Mouse (Mus musculus) erythroblast, embryonic 14.5 days (primary cell): ENCODE data around the gene Ckm. TPM values are rescaled to one million over a fixed set of nuclear protein-coding genes. Genes with fewer than 3 reads are reported as not detected.

Experiments
- H3K27me3 ChIP-seq: 2 replicates; pipeline ENCODE4 v1.6.1; 2012; ENCODE audit warnings: inconsistent platforms; ENCODE audit not compliant: control insufficient read depth
- H3K36me3 ChIP-seq: 2 replicates; pipeline ENCODE4 v1.6.1; 2012; ENCODE audit warnings: mild to moderate bottlenecking, inconsistent platforms; ENCODE audit not compliant: control insufficient read depth
- H3K4me1 ChIP-seq: 2 replicates; pipeline ENCODE4 v1.6.1; 2012; ENCODE audit warnings: inconsistent platforms; ENCODE audit not compliant: control insufficient read depth
- H3K4me3 ChIP-seq: replicated peaks from 2 replicates; pipeline ENCODE3; 2012; ENCODE audit warnings: moderate library complexity, mild to moderate bottlenecking, inconsistent platforms
- H3K9me3 ChIP-seq: 2 replicates; pipeline ENCODE4 v1.6.1; 2012; ENCODE audit warnings: low read length, inconsistent platforms, mixed read lengths; ENCODE audit not compliant: control insufficient read depth
- GATA1 ChIP-seq: IDR thresholded peaks from 2 replicates; pipeline ENCODE4 v1.6.1; 2012; ENCODE audit warnings: low read length, inconsistent platforms, mixed read lengths
- TAL1 ChIP-seq: IDR thresholded peaks from 3 replicates; pipeline ENCODE4 v1.6.1; 2012; ENCODE audit warnings: low read length, inconsistent platforms, mixed read lengths
- polyA plus RNA-seq: library from polyadenylated mRNA; stranded (reverse); fragments of >175 nt; gene quantifications from 2 replicates; pipeline ENCODE4 v1.2.3, GENCODE M21; 2012

Gene Ckm
- polyA plus RNA-seq, 1 experiment = not detected

DNA sequence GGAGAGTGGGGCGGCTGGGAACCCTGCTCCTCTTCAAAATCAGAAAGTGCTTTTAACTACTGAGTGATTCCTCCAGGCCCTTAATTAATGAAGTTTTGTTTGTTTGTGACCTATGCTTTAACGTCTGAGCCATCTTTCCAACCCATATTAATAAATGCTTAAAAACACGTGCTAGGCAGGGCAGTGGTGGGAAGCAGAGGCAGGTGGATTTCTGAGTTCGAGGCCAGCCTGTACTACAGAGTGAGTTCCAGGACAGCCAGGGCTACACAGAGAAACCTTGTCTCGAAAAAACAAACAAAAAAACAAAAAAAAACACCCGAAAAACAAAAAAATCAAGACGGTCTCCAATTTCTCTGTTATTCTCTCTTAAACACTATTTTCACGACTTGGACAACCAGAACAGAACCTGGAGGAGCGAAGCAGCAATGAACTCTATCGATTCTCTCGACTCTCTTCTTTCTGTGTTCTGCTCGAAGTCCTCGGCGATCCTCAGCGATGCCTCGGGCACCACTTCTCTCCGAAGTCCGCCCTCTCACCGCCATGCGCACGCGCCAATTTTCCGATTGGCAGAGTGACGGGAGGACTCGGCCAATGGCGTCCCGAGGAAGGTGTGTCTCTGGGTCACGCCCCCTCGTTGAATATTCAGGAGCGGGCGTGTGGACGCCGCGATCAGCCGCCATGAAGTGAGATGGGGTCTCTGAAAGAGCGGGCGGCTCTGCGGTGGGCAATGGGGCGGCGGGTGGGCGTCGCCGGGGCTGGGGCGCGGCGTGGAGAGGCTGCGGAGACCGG lies 23.0 kb upstream of the Ckm start, which contains the start of gene Ercc2:
Gene Ercc2, plus strand, starts transcription at position 634 of the 789 bp plus-strand sequence.
- no peak for TF ChIP-seq GATA1
- TF ChIP-seq TAL1 = no peak
- Histone ChIP-seq H3K9me3 (no peaks in the 10 kb centered on the region), H3K27me3 (no peaks in the 10 kb centered on the region), H3K4me1 (peaks cover 26% of the 10 kb centered on the region), H3K4me3 (peak within 1 kb of the TSS; percentile 90), H3K36me3 (peaks cover 33% of the 10 kb centered on the region)

DNA sequence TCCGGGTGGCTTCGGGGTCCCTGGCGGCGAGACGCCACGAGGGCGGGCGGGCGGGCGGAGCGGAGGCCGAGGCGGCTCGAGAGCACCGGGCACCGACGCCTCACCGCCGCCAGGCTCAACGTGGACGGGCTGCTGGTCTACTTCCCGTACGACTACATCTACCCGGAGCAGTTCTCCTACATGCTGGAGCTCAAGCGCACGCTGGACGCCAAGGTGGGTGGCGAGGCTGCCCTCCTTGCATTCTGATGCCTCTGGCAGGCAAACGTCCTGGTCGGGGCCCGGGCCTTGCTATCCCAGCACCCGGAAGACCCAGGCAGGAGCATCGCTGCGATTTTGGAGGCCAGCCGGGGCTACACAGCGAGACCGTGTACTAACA lies 22.4 kb upstream of the Ckm start:
- no peaks in the 10 kb centered on the region for H3K27me3 ChIP-seq
- H3K4me1 ChIP-seq = peaks cover 32% of the 10 kb centered on the region
- TF ChIP-seq TAL1 (no peak), GATA1 (no peak)
- peaks cover 39% of the 10 kb centered on the region for H3K36me3 ChIP-seq
- no peaks in the 10 kb centered on the region for H3K9me3 ChIP-seq
- peak overlapping the region; percentile 90 for H3K4me3 ChIP-seq

DNA sequence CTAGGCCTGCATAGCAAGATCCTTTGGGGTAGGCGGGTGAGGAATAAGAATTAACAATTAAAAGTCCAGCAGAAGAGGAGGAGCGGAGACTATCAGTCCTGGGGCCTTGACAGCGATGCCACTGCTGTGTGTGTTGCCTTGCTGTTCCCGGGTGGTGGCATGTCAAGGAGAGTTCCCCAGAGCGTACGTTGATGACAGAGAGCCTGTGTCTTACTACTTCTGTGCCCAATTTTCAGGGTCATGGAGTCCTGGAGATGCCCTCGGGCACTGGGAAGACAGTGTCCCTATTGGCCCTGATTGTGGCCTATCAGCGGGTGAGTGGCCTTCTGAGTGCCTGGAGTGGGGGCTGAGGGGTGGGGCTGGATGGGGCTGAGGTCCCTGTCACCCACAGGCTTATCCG lies 20.9 kb upstream of the Ckm start:
- H3K27me3 ChIP-seq = no peaks in the 10 kb centered on the region
- TF ChIP-seq GATA1 (no peak), TAL1 (no peak)

DNA sequence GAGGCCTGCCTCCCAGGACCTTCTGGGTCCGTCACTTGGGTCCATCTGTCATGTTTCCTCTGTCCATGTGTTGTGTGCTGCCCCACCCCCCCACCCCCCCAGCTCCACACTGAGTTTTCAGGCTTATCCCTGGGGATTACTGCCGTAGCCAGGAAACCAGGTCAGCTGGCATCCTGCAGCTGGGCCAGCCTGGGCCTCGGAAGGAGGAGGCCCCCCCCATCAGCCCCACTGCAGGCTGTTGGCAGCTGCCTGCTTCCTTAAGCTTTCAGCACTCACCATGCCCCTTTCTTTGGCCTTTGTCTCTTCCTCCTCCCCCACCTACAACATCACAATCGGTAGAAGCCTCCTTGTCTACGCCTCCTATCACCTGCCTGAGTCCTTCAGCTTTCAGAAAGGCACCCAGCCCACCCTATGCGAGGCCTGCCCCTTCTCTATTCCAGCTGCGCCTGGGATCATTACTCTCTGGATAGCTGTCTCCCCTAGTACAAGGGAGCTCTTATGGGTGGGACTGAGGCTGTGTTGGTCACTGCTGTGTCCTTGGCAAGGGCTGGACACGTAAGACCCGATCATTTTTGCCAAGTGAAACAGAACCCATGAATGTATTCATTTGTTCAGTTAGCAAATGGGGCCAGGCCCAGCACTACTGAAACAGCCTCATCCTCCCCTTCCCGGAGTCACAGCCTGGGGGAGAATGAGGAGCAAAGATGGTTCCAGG lies 15.7 kb upstream of the Ckm start:
- Histone ChIP-seq H3K36me3 (peaks cover 95% of the 10 kb centered on the region), H3K27me3 (no peaks in the 10 kb centered on the region), H3K4me1 (peaks cover 11% of the 10 kb centered on the region)

More for the DNA sequence above, 20.9 kb upstream of the Ckm start:
- H3K9me3 ChIP-seq = no peaks in the 10 kb centered on the region
- H3K4me3 ChIP-seq = no peak overlapping the region
- H3K36me3 ChIP-seq = peaks cover 51% of the 10 kb centered on the region
- H3K4me1 ChIP-seq = peaks cover 35% of the 10 kb centered on the region

GRCm38 (mm10) chr7:19394484-19394883 lies 10.1 kb upstream of the Ckm start:
- Histone ChIP-seq H3K9me3 (no peaks in the 10 kb centered on the region), H3K27me3 (peaks cover 4% of the 10 kb centered on the region), H3K36me3 (peaks cover 64% of the 10 kb centered on the region), H3K4me3 (no peak overlapping the region), H3K4me1 (peaks cover 5% of the 10 kb centered on the region)
- TF ChIP-seq TAL1 = no peak
- TF ChIP-seq GATA1 = no peak

More for the DNA sequence above, 15.7 kb upstream of the Ckm start:
- no peak overlapping the region for H3K4me3 ChIP-seq
- no peaks in the 10 kb centered on the region for H3K9me3 ChIP-seq
- TF ChIP-seq TAL1 (no peak), GATA1 (no peak)

GRCm38 (mm10) chr7:19399496-19400280 lies 4.9 kb upstream of the Ckm start:
- Histone ChIP-seq H3K4me1 (peaks cover 20% of the 10 kb centered on the region), H3K36me3 (peaks cover 14% of the 10 kb centered on the region), H3K9me3 (peaks cover 17% of the 10 kb centered on the region), H3K27me3 (peaks cover 56% of the 10 kb centered on the region), H3K4me3 (no peak overlapping the region)
- no peak for TF ChIP-seq TAL1
- no peak for TF ChIP-seq GATA1

GRCm38 (mm10) chr7:19400946-19401345 lies 3.6 kb upstream of the Ckm start:
- TF ChIP-seq GATA1 = no peak
- TF ChIP-seq TAL1 = no peak
- H3K9me3 ChIP-seq = peaks cover 17% of the 10 kb centered on the region
- peaks cover 1% of the 10 kb centered on the region for H3K36me3 ChIP-seq
- H3K27me3 ChIP-seq = peaks cover 65% of the 10 kb centered on the region
- no peak overlapping the region for H3K4me3 ChIP-seq
- H3K4me1 ChIP-seq = peaks cover 23% of the 10 kb centered on the region

- Histone ChIP-seq H3K4me1 (peaks cover 23% of the 10 kb centered on the region), H3K4me3 (no peak overlapping the region), H3K9me3 (peaks cover 17% of the 10 kb centered on the region), H3K27me3 (peaks cover 71% of the 10 kb centered on the region), H3K36me3 (no peaks in the 10 kb centered on the region)
- TF ChIP-seq GATA1 = no peak
- no peak for TF ChIP-seq TAL1
Observed at GRCm38 (mm10) chr7:19402535-19403112, 2.0 kb upstream of the Ckm start.
